Mouse (Mus musculus) midbrain, embryonic 15.5 days (tissue): ENCODE data around the gene Il13ra1. TPM values are rescaled to one million over a fixed set of nuclear protein-coding genes. Genes with fewer than 3 reads are reported as not detected.

Experiments
- polyA plus RNA-seq: library from polyadenylated mRNA; unstranded; fragments of >200 nt; fragmentation: Nextera tagmentation; extraction: Ambion mirVana; gene quantifications from 2 replicates; pipeline ENCODE4 v1.2.1, GENCODE M21; 2015

The Il13ra1 gene
- polyA plus RNA-seq, 1 experiment from 2014 or later: 7.1 TPM

Other genes with a start within 250 kb of the Il13ra1 start
- 12.0 and 13.9 TPM in 2 replicates for gene Dock11, start 223.3 kb upstream of the Il13ra1 start, polyA plus RNA-seq
- 418 and 438 TPM in 2 replicates for gene Zcchc12, start 83.8 kb downstream of the Il13ra1 start, polyA plus RNA-seq
- gene Lonrf3, start 216.2 kb downstream of the Il13ra1 start, polyA plus RNA-seq: 0.44 and 0.46 TPM in 2 replicates